Mouse (Mus musculus): ENCODE results near the gene Oser1. TPM values are rescaled to one million over a fixed set of nuclear protein-coding genes. Genes with fewer than 3 reads are reported as not detected.

Oser1 gene
- polyA plus RNA-seq, 1 experiment: 1.1 TPM

DNA sequence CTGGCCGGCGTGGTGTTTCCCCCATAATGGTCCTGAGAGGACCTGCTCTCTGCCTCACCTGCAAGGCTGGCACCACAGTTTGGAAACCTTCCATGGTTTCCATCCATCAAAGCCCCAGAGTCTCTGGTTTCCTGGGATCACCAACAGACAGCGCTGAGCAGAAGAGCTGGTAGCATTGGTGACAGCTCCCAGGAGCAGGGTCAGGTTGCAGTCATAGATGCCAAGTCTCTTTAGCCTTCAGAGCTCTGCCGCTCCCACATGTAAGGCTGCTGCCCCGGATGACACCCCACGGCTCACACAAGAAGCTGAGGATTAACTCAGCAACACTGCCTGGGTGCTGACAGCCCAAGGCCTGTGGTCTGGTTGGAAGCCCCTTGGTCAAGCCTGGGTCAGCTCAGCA is 39.4 kb downstream of the Oser1 start:
- H3K4me1 ChIP-seq (ENCODE audit: control insufficient read depth): no peaks in the 10 kb centered on the region; the same call in 1 of the 2 replicates
- no peaks in the 10 kb centered on the region for H3K9me3 ChIP-seq (ENCODE audit: control insufficient read depth, low read length)
- H3K27me3 ChIP-seq (ENCODE audit: control insufficient read depth): peaks cover 5% of the 10 kb centered on the region
- TF ChIP-seq GATA1 (IDR thresholded peaks at IDR 0.05; ENCODE audit: low read length) (no peak), TAL1 (IDR thresholded peaks at IDR 0.05; ENCODE audit: low read length) (no peak)
- no peak overlapping the region for H3K4me3 ChIP-seq (replicated peaks)
- H3K36me3 ChIP-seq (ENCODE audit: control insufficient read depth): no peaks in the 10 kb centered on the region

DNA sequence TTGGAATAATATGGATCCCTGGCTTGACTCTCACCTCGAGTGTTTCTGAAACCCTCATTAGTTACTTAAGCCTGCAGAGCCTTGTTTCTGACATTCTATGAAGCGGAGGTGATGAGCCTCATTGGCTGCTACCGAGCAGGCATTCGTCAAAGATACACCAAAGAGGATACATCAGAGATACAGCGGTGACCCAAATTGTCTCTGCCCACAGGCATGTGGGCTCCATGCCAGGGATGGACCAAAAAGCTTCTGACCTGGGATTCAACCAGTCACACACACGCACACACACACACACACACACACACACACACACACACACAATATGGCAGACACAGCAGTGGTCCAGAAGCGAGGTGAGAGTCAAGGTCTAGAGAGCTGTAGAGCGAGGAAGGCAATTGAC is 43.3 kb downstream of the Oser1 start:
- no peak for TF ChIP-seq GATA1 (IDR thresholded peaks at IDR 0.05; ENCODE audit: low read length)
- no peak for TF ChIP-seq TAL1 (IDR thresholded peaks at IDR 0.05; ENCODE audit: low read length)
- H3K27me3 ChIP-seq (ENCODE audit: control insufficient read depth): peaks cover 19% of the 10 kb centered on the region
- no peaks in the 10 kb centered on the region for H3K9me3 ChIP-seq (ENCODE audit: control insufficient read depth, low read length)

DNA sequence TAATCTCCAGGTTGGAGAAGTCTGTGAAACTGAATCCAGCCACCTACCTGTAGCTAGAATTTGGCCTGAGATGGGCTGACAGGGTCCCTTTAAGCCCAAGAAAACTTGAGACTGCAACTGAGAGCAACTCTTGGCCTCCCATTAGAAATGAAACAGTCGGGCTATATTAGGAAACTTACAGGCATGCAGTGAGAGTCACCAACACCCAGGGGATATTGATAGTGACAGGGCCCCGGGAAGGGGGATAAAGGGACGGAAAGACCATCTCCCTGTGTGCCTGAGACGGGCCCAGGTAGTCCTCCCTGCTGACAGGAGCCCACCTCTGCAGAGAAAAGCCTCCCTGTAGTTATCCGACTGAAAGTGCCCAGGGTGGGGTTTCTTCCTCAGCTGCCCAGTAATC is 45.1 kb downstream of the Oser1 start:
- H3K4me1 ChIP-seq (ENCODE audit: control insufficient read depth): no peaks in the 10 kb centered on the region; the same call in 1 of the 2 replicates

More for the DNA sequence above, 43.3 kb downstream of the Oser1 start:
- H3K4me1 ChIP-seq (ENCODE audit: control insufficient read depth): no peaks in the 10 kb centered on the region; the same call in 1 of the 2 replicates
- no peak overlapping the region for H3K4me3 ChIP-seq (replicated peaks)
- no peaks in the 10 kb centered on the region for H3K36me3 ChIP-seq (ENCODE audit: control insufficient read depth)

DNA sequence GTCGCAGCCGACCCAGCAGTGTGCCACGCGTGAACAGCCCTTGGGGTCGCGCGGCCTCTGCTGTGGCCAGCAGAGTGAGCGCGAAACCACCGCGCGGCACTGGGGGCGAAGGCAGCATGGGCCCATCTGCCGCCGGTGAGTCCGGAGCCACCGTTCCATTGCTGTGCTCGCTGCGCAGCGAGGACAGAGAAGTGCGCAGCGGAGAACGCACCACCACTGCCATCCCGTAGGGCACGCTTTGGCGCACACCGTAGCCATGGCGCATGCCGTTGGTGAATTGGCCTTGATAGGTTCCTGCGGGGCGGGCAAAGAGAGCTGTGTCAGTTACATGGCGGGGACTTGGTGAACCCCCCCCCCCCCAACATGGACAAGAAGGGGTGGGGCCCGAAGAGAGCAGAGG is 48.4 kb downstream of the Oser1 start:
- Histone ChIP-seq H3K27me3 (ENCODE audit: control insufficient read depth) (peaks cover 39% of the 10 kb centered on the region), H3K4me3 (replicated peaks) (no peak overlapping the region), H3K36me3 (ENCODE audit: control insufficient read depth) (no peaks in the 10 kb centered on the region), H3K9me3 (ENCODE audit: control insufficient read depth, low read length) (peaks cover 9% of the 10 kb centered on the region), H3K4me1 (ENCODE audit: control insufficient read depth) (no peaks in the 10 kb centered on the region; the same call in 1 of the 2 replicates)
- TF ChIP-seq TAL1 (IDR thresholded peaks at IDR 0.05; ENCODE audit: low read length) (no peak; the same call in 2 of the 3 replicates), GATA1 (IDR thresholded peaks at IDR 0.05; ENCODE audit: low read length) (no peak)

More for the DNA sequence above, 45.1 kb downstream of the Oser1 start:
- H3K9me3 ChIP-seq (ENCODE audit: control insufficient read depth, low read length): peaks cover 9% of the 10 kb centered on the region
- no peaks in the 10 kb centered on the region for H3K36me3 ChIP-seq (ENCODE audit: control insufficient read depth)
- H3K27me3 ChIP-seq (ENCODE audit: control insufficient read depth): peaks cover 34% of the 10 kb centered on the region
- no peak overlapping the region for H3K4me3 ChIP-seq (replicated peaks)
- TF ChIP-seq GATA1 (IDR thresholded peaks at IDR 0.05; ENCODE audit: low read length) (no peak), TAL1 (IDR thresholded peaks at IDR 0.05; ENCODE audit: low read length) (no peak)

DNA sequence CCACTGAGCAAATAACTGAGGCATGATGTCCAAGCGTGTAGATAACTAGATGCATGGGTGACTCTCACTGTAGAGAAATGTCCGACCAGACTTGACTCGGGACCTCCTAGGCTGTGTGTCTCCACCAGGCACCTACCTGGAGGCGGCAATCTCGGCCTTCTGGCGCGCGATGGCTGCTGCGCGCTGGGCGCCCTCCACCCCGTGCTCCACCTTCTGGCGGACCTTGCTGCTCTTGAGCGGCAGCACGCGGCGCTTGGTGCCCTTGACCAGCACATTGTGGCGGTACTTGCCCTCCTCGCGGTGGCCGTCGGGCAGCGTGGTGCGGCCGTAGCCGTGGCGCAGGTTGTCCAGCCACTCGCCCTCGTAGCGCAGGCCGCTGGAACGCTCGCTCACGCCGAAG is 49.0 kb downstream of the Oser1 start:
- Histone ChIP-seq H3K27me3 (ENCODE audit: control insufficient read depth) (peaks cover 37% of the 10 kb centered on the region), H3K9me3 (ENCODE audit: control insufficient read depth, low read length) (peaks cover 9% of the 10 kb centered on the region), H3K4me1 (ENCODE audit: control insufficient read depth) (no peaks in the 10 kb centered on the region; the same call in 1 of the 2 replicates), H3K4me3 (replicated peaks) (no peak overlapping the region), H3K36me3 (ENCODE audit: control insufficient read depth) (no peaks in the 10 kb centered on the region)
- no peak for TF ChIP-seq TAL1 (IDR thresholded peaks at IDR 0.05; ENCODE audit: low read length)
- no peak for TF ChIP-seq GATA1 (IDR thresholded peaks at IDR 0.05; ENCODE audit: low read length)

DNA sequence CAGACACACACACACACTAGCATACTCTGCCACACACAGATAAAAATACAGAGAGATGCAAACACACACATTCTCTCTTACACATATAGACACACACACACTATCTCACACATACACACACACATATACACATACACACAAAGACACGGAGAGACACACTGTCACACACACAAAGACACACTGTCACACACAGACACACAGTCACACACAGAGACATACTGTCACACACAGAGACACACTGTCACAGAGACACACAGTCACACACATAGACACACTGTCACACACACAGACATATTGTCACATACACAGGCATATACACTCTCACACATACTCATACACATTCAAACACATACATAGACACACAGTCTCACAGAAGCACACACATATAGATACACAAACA is 51.9 kb downstream of the Oser1 start:
- Histone ChIP-seq H3K36me3 (ENCODE audit: control insufficient read depth) (no peaks in the 10 kb centered on the region), H3K4me1 (ENCODE audit: control insufficient read depth) (peaks cover 2% of the 10 kb centered on the region; the same call in 1 of the 2 replicates), H3K27me3 (ENCODE audit: control insufficient read depth) (peaks cover 34% of the 10 kb centered on the region), H3K9me3 (ENCODE audit: control insufficient read depth, low read length) (peaks cover 9% of the 10 kb centered on the region), H3K4me3 (replicated peaks) (no peak overlapping the region)
- TF ChIP-seq TAL1 (IDR thresholded peaks at IDR 0.05; ENCODE audit: low read length) (no peak), GATA1 (IDR thresholded peaks at IDR 0.05; ENCODE audit: low read length) (no peak)

DNA sequence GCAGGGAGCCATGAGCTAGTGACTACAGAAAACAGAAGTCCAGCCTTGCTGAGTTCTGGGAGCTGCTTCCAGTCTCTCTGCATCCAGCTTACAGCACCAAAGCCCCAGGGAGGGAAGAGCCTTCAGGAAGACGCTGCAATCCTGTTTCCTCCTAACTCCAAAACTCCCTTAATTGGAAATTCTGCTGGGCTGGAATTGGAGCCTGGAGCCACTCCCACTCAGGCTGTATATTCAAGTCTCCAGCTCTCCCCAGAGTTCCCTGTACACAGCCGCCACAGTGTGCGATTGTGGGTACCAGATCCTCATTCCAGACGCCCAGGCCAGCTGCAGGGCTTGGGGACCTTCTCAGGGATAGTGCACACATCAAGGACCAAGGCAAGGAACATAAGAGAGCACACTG is 54.3 kb downstream of the Oser1 start:
- H3K9me3 ChIP-seq (ENCODE audit: control insufficient read depth, low read length): peaks cover under 1% of the 10 kb centered on the region
- no peaks in the 10 kb centered on the region for H3K36me3 ChIP-seq (ENCODE audit: control insufficient read depth)
- H3K4me1 ChIP-seq (ENCODE audit: control insufficient read depth): 0 out of 2 replicates have a peak, but pooled peaks cover 2% of the 10 kb centered on the region
- TF ChIP-seq TAL1 (IDR thresholded peaks at IDR 0.05; ENCODE audit: low read length) (no peak), GATA1 (IDR thresholded peaks at IDR 0.05; ENCODE audit: low read length) (no peak)
- no peak overlapping the region for H3K4me3 ChIP-seq (replicated peaks)
- H3K27me3 ChIP-seq (ENCODE audit: control insufficient read depth): peaks cover 13% of the 10 kb centered on the region

DNA sequence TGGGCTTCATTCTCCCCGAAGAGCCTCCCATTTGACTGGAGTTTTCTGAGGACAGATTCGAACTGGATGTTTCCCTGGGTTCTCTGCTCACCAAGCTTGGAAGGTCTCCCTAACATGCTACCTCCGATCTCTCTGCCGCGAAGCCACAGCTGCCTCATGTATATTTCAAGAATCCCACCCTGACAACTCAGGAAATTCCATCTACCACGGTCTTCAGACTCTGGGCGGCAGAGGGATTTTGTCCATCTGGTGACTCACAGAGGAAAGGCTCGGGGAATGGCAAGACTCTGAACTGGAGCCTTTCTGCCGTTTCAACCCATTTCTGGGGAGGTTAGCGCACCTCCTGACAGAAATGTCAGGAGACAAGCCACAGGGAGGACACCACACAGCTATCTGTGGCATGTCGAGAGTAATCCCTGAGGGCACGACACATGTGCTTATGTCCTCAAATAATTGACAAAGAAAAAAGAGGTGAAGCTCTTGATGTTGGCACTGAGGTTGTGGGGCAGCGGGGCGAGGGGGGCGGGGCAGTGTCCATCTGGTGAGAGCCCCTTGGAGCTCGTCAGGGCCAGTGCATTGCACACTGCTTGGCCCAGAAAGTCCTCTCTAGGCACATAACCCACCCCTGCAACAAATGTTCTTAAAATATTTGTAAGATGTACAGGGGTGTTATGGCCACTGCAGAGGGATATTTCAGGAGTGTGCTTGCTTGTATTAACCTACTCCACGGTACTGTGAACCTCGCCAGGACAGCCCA is 59.5 kb downstream of the Oser1 start:
- Histone ChIP-seq H3K4me3 (replicated peaks) (no peak overlapping the region), H3K4me1 (ENCODE audit: control insufficient read depth) (peaks cover 48% of the 10 kb centered on the region), H3K9me3 (ENCODE audit: control insufficient read depth, low read length) (no peaks in the 10 kb centered on the region), H3K27me3 (ENCODE audit: control insufficient read depth) (no peaks in the 10 kb centered on the region), H3K36me3 (ENCODE audit: control insufficient read depth) (peaks cover 10% of the 10 kb centered on the region)
- TF ChIP-seq TAL1 (IDR thresholded peaks at IDR 0.05; ENCODE audit: low read length) (no peak), GATA1 (IDR thresholded peaks at IDR 0.05; ENCODE audit: low read length) (no peak)

DNA sequence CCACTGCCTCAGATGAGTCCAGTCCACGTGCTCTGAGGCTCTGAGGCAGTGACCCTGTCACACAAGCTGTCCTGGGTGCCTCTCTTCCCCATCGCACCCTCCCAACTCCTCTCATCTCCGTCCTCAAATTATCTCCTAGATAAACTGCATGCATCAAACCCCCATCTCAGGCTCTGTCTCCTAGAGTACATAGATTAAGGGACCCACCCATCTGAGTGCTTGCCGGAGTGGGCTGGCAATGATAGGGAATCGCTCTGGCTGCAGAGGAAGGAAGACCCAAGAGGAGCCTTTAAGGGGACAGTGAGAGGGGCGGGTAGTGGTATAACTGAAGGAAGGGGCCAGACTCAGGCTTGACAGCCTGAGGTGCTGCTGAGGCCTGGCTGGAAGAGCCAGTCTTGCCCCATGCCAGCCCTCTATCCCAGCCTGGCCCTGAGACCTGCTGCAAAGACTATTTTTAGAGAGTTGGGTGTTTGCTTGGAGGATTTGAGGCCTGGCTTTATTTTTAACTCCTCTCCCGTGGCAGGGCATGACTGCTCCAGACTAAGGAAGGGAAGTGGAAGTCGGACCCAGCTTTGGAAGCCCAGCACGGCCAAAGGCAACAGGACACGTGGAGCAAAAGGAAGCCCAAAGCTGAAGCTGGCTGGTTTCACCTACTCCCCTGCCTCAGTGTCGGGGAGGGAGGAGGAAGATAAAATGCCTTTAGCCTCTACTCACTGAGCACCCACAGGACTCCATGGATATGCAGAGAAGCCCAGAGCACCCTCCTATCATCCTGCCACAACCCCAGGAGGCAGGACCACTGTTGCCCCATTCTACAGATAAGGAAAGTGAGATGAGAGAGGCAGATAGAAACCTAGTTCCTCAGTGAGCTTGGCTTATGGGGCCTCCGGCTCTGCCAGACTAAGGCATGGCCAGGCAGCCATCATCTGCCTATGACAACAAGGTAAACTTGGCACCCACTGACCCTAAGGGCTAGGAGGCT is 61.3 kb downstream of the Oser1 start:
- Histone ChIP-seq H3K4me1 (ENCODE audit: control insufficient read depth) (peaks cover 63% of the 10 kb centered on the region), H3K27me3 (ENCODE audit: control insufficient read depth) (no peaks in the 10 kb centered on the region), H3K36me3 (ENCODE audit: control insufficient read depth) (peaks cover 10% of the 10 kb centered on the region), H3K4me3 (replicated peaks) (peak overlapping the region; percentile 12), H3K9me3 (ENCODE audit: control insufficient read depth, low read length) (no peaks in the 10 kb centered on the region)
- no peak for TF ChIP-seq TAL1 (IDR thresholded peaks at IDR 0.05; ENCODE audit: low read length)
- no peak for TF ChIP-seq GATA1 (IDR thresholded peaks at IDR 0.05; ENCODE audit: low read length)
